Mouse (Mus musculus): ENCODE data around the gene Ttc22. TPM values are rescaled to one million over a fixed set of nuclear protein-coding genes. Genes with fewer than 3 reads are reported as not detected.

The Ttc22 gene
- total and polyA plus RNA-seq, 2 experiments, result 0.09 TPM; not detected in 1

DNA sequence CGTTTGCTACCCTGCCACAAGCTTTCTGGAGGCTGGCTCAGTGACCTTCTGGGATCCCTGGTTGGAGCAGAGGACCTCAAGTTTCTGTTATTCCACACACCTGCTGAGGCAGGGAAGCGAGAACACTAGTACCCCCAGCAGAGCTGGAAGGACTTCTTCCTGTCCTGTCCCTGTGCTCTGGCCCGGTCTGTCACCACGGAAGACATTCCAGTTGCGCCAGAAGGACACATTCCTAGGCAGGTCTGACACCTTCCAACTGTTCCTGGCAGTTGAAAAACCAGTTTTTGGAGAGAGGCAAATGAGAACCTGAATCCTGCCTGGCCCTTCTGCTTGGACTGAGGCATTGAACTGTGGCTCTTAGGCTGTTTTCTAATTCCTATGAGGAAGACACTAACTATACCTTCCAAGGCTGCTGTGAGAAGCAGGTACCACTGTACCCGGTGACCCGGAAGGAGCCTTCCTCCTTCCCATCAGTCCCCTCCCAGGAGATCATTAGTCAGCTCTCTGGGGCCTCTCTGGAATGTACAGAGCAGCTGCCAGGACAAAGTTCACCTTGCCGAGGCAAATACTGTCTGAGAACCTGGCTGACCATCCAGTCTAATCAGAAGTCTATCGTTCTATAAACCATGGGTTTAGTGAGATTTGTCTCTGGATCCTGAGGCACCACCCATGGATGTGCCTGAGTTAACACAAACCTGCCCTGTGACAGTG is 6.6 kb downstream of the Ttc22 start:
- Histone ChIP-seq H3K27me3 (ENCODE audit: control insufficient read depth, insufficient read depth, low read length) (no peaks in the 10 kb centered on the region), H3K4me3 (ENCODE audit: insufficient read depth, low read depth, low read length) (no peak overlapping the region), H3K27ac (replicated peaks; ENCODE audit: insufficient read depth, low read depth, low read length) (no peak overlapping the region), H3K4me1 (ENCODE audit: control insufficient read depth, insufficient read depth, low read length) (no peaks in the 10 kb centered on the region), H3K79me2 (ENCODE audit: control insufficient read depth, insufficient read depth, low read length) (no peaks in the 10 kb centered on the region), H3K36me3 (ENCODE audit: control insufficient read depth, insufficient read depth, low read length) (no peaks in the 10 kb centered on the region), H3K9ac (ENCODE audit: low read depth, low read length) (no peak overlapping the region)
- DNase-seq (ENCODE audit: extremely low read depth, low read depth, low spot score), result peak; percentile 7
- WGBS, result 25% methylated on average over 9 of the region's 9 CpGs
- TF ChIP-seq CTCF (IDR thresholded peaks at IDR 0.05; ENCODE audit: low read depth, low read length), result no peak
- TF ChIP-seq POLR2A (IDR thresholded peaks at IDR 0.05; ENCODE audit: extremely low read depth, insufficient read depth, low read length), result no peak

DNA sequence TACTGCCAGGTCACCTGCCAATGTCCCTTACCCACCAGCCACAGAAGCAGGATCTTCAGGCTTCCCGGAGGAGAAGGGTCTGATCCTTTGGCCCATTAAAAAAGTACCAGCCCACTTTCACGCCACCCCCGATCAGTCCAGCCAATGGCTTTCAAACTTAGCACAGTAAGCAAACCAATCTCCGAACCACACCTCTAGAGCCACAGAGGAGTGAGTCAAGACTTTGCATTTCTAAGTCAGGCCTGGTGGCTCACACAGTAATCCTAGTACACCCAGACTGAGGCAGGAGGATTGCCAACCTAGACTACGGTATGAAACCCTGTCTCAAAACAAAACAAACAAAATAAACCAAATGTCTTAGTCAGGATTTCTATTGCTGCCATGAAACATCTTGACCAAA is 7.1 kb downstream of the Ttc22 start:
- DNase-seq (ENCODE audit: extremely low read depth, low read depth, low spot score), result no peak
- no peaks in the 10 kb centered on the region for H3K36me3 ChIP-seq (ENCODE audit: control insufficient read depth, insufficient read depth, low read length)
- no peaks in the 10 kb centered on the region for H3K4me1 ChIP-seq (ENCODE audit: control insufficient read depth, insufficient read depth, low read length)
- H3K9ac ChIP-seq (ENCODE audit: low read depth, low read length), result no peak overlapping the region
- TF ChIP-seq POLR2A (IDR thresholded peaks at IDR 0.05; ENCODE audit: extremely low read depth, insufficient read depth, low read length) (no peak), CTCF (IDR thresholded peaks at IDR 0.05; ENCODE audit: low read depth, low read length) (no peak)
- H3K27ac ChIP-seq (replicated peaks; ENCODE audit: insufficient read depth, low read depth, low read length), result no peak overlapping the region
- H3K4me3 ChIP-seq (ENCODE audit: insufficient read depth, low read depth, low read length), result no peak overlapping the region
- H3K27me3 ChIP-seq (ENCODE audit: control insufficient read depth, insufficient read depth, low read length), result no peaks in the 10 kb centered on the region
- WGBS, result 67% methylated on average over 5 of the region's 5 CpGs
- H3K79me2 ChIP-seq (ENCODE audit: control insufficient read depth, insufficient read depth, low read length), result no peaks in the 10 kb centered on the region

DNA sequence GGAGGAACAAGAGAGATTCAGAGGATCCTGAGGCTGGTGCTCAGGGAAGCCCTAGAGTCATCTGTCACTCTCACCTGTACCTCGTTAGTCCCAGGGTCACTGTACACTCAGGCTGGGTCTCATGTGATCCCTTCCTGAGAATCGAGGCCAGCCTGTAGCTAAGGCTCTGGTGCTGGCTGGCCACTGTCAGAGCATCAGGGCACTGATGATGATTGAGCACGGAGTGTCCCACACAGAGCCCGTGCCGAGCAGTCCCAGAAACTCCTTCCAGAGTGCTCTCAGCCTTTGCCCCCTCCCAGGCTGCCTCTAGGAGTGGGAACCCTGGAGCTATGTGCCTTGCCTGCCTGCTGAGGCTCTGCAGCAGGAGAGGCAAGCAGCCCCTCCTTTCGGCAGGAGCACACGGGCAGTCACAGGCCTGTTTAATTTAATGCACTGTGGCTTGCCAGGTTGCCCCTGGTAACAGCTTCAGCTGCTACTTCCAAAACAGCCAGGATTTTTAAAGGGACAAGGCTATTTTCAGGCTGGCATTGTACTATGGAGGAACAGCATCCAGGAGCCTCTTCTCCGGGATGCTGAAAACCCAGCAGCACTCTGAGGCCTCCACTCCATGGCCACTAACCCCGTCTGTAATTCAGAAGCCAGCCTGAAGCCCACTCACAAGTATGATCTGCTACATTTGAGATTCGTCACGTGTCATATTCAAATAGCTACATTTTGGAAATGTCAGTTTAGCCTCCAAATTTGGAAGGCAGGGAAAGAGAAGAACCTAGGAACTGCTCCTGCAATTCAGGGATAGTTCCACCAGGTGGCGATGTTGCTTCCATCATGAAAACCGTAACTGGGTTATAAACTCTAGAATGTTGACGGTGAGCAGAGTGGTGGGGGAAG is 8.3 kb downstream of the Ttc22 start:
- Histone ChIP-seq H3K9ac (ENCODE audit: low read depth, low read length) (no peak overlapping the region), H3K36me3 (ENCODE audit: control insufficient read depth, insufficient read depth, low read length) (no peaks in the 10 kb centered on the region), H3K27ac (replicated peaks; ENCODE audit: insufficient read depth, low read depth, low read length) (no peak overlapping the region), H3K4me1 (ENCODE audit: control insufficient read depth, insufficient read depth, low read length) (no peaks in the 10 kb centered on the region), H3K27me3 (ENCODE audit: control insufficient read depth, insufficient read depth, low read length) (no peaks in the 10 kb centered on the region), H3K4me3 (ENCODE audit: insufficient read depth, low read depth, low read length) (no peak overlapping the region), H3K79me2 (ENCODE audit: control insufficient read depth, insufficient read depth, low read length) (no peaks in the 10 kb centered on the region)
- peak; percentile 34 for DNase-seq (ENCODE audit: extremely low read depth, low read depth, low spot score)
- WGBS, result 54% methylated on average over 14 of the region's 14 CpGs
- TF ChIP-seq CTCF (IDR thresholded peaks at IDR 0.05; ENCODE audit: low read depth, low read length) (peak; percentile 25; the same call in 1 of the 2 replicates), POLR2A (IDR thresholded peaks at IDR 0.05; ENCODE audit: extremely low read depth, insufficient read depth, low read length) (no peak)

DNA sequence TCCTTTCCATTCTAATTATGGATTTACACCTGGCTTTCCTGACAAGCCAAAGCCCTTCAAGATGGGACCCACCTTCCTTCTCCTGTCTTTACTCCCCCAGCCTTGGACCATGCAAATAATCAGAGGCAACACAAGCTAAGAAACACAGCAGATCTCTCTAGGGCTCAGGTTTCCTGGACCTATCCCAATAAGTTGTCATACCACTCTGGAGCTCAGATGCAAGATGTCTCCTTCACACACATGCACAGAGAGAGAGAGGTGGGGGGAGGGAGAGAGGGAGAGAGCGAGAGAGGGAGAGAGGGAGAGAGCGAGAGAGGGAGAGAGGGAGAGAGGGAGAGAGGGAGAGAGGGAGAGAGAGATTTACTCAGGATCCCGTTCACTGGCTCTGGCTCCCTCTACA is 10.1 kb downstream of the Ttc22 start:
- H3K36me3 ChIP-seq (ENCODE audit: control insufficient read depth, insufficient read depth, low read length), result no peaks in the 10 kb centered on the region
- no peak for DNase-seq (ENCODE audit: extremely low read depth, low read depth, low spot score)
- H3K4me3 ChIP-seq (ENCODE audit: insufficient read depth, low read depth, low read length), result no peak overlapping the region
- no peak overlapping the region for H3K27ac ChIP-seq (replicated peaks; ENCODE audit: insufficient read depth, low read depth, low read length)
- no peak overlapping the region for H3K9ac ChIP-seq (ENCODE audit: low read depth, low read length)
- TF ChIP-seq POLR2A (IDR thresholded peaks at IDR 0.05; ENCODE audit: extremely low read depth, insufficient read depth, low read length) (no peak), CTCF (IDR thresholded peaks at IDR 0.05; ENCODE audit: low read depth, low read length) (no peak)
- no peaks in the 10 kb centered on the region for H3K79me2 ChIP-seq (ENCODE audit: control insufficient read depth, insufficient read depth, low read length)
- no peaks in the 10 kb centered on the region for H3K4me1 ChIP-seq (ENCODE audit: control insufficient read depth, insufficient read depth, low read length)
- no peaks in the 10 kb centered on the region for H3K27me3 ChIP-seq (ENCODE audit: control insufficient read depth, insufficient read depth, low read length)
- WGBS, result 78% methylated on average over 1 of the region's 3 CpGs

DNA sequence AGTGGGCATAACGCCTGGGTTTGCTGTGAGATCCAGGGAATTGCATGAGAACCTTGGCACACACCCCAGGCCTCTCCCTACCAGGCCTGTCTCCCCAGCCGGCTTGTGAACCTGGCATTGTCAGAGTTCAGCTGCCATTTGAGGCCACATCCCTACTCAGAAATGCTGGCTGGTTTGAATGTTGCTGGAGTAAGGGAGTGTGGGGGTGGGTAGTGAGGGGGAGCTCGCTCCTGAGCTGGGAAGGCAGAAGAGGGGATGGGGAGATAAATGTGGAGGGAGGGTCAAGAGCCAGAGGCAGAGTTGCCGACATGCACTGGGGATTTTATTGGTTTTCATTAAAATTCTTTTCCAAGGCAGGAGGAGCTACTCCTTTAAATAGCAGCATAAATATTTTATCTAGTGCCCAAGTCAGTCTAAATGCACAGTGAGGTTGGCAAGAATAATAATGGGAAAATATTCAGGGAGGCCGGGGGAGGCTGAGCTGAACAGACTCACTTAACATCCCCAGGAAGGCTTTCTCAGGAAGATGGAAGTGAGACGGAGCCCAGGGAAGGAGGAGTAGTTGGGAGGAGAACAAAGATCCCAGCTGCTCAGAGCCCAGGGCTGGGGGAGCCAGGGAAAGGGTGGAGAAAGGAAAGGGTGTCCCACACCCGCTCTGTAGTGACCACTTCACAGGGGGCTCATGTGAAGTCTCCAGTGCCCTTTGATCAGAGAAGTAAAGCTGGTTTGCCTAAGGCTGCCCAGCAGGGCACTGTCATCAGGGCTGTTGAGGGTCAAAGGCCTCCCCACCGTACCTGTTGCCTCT is 11.3 kb downstream of the Ttc22 start:
- Histone ChIP-seq H3K27ac (replicated peaks; ENCODE audit: insufficient read depth, low read depth, low read length) (no peak overlapping the region), H3K27me3 (ENCODE audit: control insufficient read depth, insufficient read depth, low read length) (no peaks in the 10 kb centered on the region), H3K9ac (ENCODE audit: low read depth, low read length) (no peak overlapping the region), H3K4me3 (ENCODE audit: insufficient read depth, low read depth, low read length) (no peak overlapping the region), H3K36me3 (ENCODE audit: control insufficient read depth, insufficient read depth, low read length) (no peaks in the 10 kb centered on the region), H3K4me1 (ENCODE audit: control insufficient read depth, insufficient read depth, low read length) (no peaks in the 10 kb centered on the region), H3K79me2 (ENCODE audit: control insufficient read depth, insufficient read depth, low read length) (no peaks in the 10 kb centered on the region)
- 58% methylated on average over 8 of the region's 8 CpGs for WGBS
- no peak for TF ChIP-seq CTCF (IDR thresholded peaks at IDR 0.05; ENCODE audit: low read depth, low read length)
- no peak for TF ChIP-seq POLR2A (IDR thresholded peaks at IDR 0.05; ENCODE audit: extremely low read depth, insufficient read depth, low read length)
- DNase-seq (ENCODE audit: extremely low read depth, low read depth, low spot score), result no peak
